7 mouse cellular contexts compared by ENCODE assay signal in the genomic region with DNA sequence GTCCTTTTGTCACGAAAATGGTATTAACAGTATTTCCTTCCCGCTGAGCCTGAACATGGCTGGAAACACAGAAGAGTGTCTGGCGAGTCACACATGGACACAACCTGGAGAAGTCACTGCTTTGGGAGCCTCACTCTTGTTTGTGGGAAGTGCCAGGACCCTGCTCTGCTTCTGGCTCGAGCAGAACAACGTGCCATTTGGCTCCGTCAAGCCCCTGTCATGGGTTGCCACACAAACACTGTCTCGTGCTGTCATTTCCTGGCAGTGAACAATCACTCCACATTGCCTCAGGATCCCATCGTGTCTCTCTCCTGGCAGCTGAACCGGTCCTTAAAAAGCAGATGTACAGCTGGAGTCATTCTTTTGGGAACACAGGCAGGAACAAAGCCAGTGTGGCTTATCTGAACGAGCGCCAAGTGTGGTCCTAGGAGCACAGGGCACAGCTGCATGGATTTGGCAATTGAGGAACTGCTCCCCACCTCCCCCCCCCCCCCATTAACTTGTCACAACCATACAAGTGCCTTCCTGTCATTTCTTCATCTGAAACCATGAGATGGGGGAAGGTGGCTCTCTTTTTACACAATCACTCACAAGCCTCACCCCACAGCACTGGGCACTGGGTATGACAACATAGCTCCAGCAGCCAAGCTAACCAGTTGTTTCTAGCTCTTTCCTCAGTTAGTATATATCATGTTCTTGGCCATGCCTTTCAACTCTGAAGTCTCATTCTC. TPM values are rescaled to one million over a fixed set of nuclear protein-coding genes. Genes with fewer than 3 reads are reported as not detected.
A peak's percentile ranks its signal among the peaks of the same experiment; 100 is the strongest.
DNase-seq lines count a peak whose midpoint lies in the region; ATAC-seq lines count a peak whose summit lies in the region.

No protein-coding gene starts in this region.

- DNase-seq in adrenal gland, adult 8-10 months, result peak; percentile 57
- peak; percentile 59 for DNase-seq in embryo, embryonic 10.5 days (ENCODE audit: low spot score)
- peak; percentile 71 for DNase-seq in gastrocnemius, postnatal 14 days
- DNase-seq in induced T-regulatory cell, adult 2 months (ENCODE audit: low read depth), result peak; percentile 77
- peak; percentile 18 to 45 for DNase-seq in left cerebral cortex, adult 8-10 months (ENCODE audit: low spot score in 2 of 2)
- DNase-seq in right cerebral cortex, postnatal 25 days, result peak; percentile 31

- intact Hi-C loops in gastrocnemius, postnatal 14 days (cut with DNase I; ENCODE audit: low total_unique reads), result no loop called here

- peak; percentile 53 for ATAC-seq in megakaryocyte, adult 5-6 weeks (ENCODE audit: poor library complexity, severe bottlenecking)

RNA-seq across cellular contexts. Expression of a gene that starts 2.3 kb away (rescaled TPM):
- total RNA-seq in adrenal gland, adult 8-10 months (2022), result 10 to 100 TPM; 21.8 to 30.1 (median 25.7) TPM
- total RNA-seq in gastrocnemius, postnatal 14 days (2021), result 1 to 10 TPM; 8.4 to 8.5 TPM
- 10 to 100 TPM; 18.7 to 23.4 (median 21.9) TPM for total RNA-seq in left cerebral cortex, adult 8-10 months (2022)
- 18.1 and 21.1 TPM in 2 replicates for total RNA-seq in megakaryocyte, adult 5-6 weeks (2015)
- 24.8 and 34.9 TPM in 2 replicates for total RNA-seq in megakaryocyte, adult 5-6 weeks (2017)

RNA-seq across cellular contexts. Expression of a gene that starts 34.9 kb away (rescaled TPM):
- total RNA-seq in adrenal gland, adult 8-10 months (2022), result 100 to 1,000 TPM; 575 to 749 (median 648) TPM
- 100 to 1,000 TPM; 448 to 473 TPM for total RNA-seq in gastrocnemius, postnatal 14 days (2021)
- total RNA-seq in left cerebral cortex, adult 8-10 months (2022), result 100 to 1,000 TPM; 259 to 296 (median 268) TPM
- total RNA-seq in megakaryocyte, adult 5-6 weeks (2015), result 3,482 and 3,921 TPM in 2 replicates
- 2,689 and 3,338 TPM in 2 replicates for total RNA-seq in megakaryocyte, adult 5-6 weeks (2017)

RNA-seq across cellular contexts. Expression of a gene that starts 44.2 kb away (rescaled TPM):
- total RNA-seq in adrenal gland, adult 8-10 months (2022), result 1 to 10 TPM; 1.1 to 3.0 (median 1.4) TPM
- total RNA-seq in gastrocnemius, postnatal 14 days (2021), result not detected
- 1 to 10 TPM in 1 of 4 experiments, under 1 TPM in 3; 0.20 to 1.2 (median 0.58) TPM for total RNA-seq in left cerebral cortex, adult 8-10 months (2022)
- not detected in 2 replicates for total RNA-seq in megakaryocyte, adult 5-6 weeks (2015)
- not detected in 2 replicates for total RNA-seq in megakaryocyte, adult 5-6 weeks (2017)

RNA-seq across cellular contexts. Expression of a gene that starts 55.4 kb away (rescaled TPM):
- 10 to 100 TPM; 46.5 to 54.7 (median 50.7) TPM for total RNA-seq in adrenal gland, adult 8-10 months (2022)
- 10 to 100 TPM; 18.3 to 18.4 TPM for total RNA-seq in gastrocnemius, postnatal 14 days (2021)
- 10 to 100 TPM; 26.3 to 29.3 (median 28.5) TPM for total RNA-seq in left cerebral cortex, adult 8-10 months (2022)
- 14.5 and 16.4 TPM in 2 replicates for total RNA-seq in megakaryocyte, adult 5-6 weeks (2015)
- total RNA-seq in megakaryocyte, adult 5-6 weeks (2017), result 17.3 and 19.6 TPM in 2 replicates

Comparison
In these comparisons a context has a peak if more than half of its experiments do, and no peak if none do; other contexts are left out.
1. Peak in every context shown above with its lines: DNase-seq and ATAC-seq.